Mouse (Mus musculus) layer of hippocampus, postnatal 25 days (tissue): Measurements from ENCODE around the gene Zbtb2. TPM values are rescaled to one million over a fixed set of nuclear protein-coding genes. Genes with fewer than 3 reads are reported as not detected.

ENCODE experiments used
- DNase-seq, 2 experiments: peaks; one replicate each; pipeline ENCODE4 v3.0.0; 2022; ENCODE audit warnings: mixed read lengths in 2 of 2, low spot score in 1 of 2; ENCODE audit errors: extremely low spot score in 1 of 2
- total RNA-seq, 2 experiments: library from RNA; stranded (reverse); gene quantifications; 2 replicates each; pipeline ENCODE4 v1.2.3; 2021

Zbtb2 gene
- total RNA-seq, 2 experiments from 2014 or later, result 11.4 to 12.1 TPM

GRCm38 (mm10) chr10:4386609-4387591 is 1.0 kb downstream of the Zbtb2 start:
- DNase-seq, result peak; percentile 81 to 86

- no peak for DNase-seq
These were observed 3.7 kb downstream of the Zbtb2 start for GRCm38 (mm10) chr10:4384244-4384643.

- DNase-seq, result no peak
These were observed 7.2 kb downstream of the Zbtb2 start for GRCm38 (mm10) chr10:4380748-4381147.

GRCm38 (mm10) chr10:4376931-4377330 is 11.0 kb downstream of the Zbtb2 start:
- DNase-seq, result no peak

DNA sequence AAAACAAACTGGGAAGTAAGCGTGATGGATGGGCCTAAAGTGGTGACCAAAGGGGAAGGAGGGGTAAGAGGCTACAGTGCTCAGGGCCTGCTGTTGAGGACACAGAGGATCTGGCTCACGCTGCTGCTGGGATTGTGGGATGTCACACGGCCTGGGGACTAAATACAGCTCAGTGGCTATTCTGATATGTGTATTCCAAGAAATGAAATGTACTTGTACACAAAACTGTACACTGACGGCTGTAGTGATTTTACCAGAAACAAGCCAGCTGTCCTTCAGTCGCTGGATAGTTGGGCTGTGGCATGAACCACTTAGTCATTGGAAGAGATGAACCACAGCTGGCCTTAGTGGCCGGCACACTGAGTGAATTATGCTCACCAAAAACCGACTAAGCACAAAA is 11.4 kb downstream of the Zbtb2 start:
- DNase-seq, result no peak

DNA sequence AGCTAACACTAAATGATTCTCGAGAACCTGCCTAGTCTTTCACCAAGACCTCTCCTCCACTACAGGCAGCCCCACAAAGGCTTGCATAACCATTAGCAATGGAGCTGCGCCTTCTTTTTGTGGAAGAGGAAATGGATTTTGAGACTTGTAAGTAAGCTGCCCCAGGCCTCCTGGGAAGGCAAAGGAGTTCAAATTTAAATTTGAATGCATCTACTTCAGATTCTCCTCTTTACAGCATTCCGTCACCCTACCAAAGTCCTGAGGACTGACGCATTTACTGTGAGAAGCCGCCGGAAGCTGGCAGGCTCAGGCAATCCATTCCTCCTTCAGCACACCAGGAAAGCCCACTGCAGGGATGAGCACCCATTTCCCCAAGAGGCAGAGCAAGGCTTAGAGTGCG is 12.6 kb downstream of the Zbtb2 start:
- no peak for DNase-seq

DNA sequence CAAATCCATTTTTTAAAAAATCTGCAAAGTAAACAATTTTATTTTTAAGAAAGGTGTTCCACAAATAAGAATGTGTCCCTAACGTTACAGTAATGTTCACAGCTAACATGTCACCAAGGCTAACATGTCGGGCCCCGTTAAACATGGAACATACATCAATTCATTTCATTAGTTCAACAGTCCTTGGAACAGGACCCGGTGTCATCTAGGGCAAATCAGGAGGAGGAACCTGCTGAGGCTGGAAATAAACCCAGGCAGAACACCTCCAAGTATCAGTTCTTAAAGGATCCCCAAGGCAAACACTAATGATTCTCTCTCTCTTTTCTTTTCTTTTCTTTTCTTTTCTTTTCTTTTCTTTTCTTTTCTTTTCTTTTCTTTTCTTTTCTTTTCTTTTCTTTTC is 13.2 kb downstream of the Zbtb2 start:
- no peak for DNase-seq

- DNase-seq, result no peak
These were observed 13.7 kb downstream of the Zbtb2 start for GRCm38 (mm10) chr10:4374239-4374638.

DNA sequence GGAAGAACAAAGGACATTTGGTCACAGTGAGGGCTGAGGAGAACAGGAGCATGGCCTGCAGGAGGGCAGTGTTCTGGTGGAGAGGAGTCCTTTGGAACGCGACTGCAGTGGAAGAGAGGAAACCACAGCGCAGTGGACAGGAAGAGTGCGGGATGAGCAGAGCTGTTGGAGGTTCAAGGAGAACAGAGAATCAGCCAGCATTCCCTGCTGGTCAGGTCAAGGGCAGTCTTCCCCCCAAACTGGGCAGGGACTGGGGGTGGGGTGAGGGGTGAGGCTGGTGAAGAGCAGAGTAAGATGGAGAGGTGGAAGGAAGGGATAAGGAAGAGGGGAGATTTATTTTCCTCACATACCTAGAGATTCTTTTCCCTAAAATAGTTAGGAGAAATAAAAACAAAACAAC is 14.3 kb downstream of the Zbtb2 start:
- DNase-seq, result no peak

DNA sequence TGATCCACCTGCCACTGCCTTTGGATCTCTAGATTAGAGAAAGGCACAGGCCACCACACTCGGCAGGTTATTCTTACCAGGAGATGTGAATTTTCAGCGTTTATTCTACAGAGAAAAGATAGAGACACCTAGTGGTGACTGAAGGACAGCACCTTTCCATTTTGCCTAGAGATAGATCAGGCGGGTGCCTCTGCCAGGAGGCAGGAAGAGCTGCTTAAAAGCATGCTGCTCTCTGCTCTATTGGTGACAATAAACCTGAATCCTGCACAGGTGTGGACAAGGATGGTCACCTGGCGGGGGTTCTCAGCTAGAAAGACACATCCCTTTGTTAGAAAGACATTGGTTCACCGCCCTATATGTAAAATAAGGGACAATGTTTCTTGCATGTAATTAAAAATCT is 15.9 kb downstream of the Zbtb2 start:
- DNase-seq, result peak in 1 of 2 experiments; percentile 36

GRCm38 (mm10) chr10:4370105-4370504 is 17.8 kb downstream of the Zbtb2 start:
- DNase-seq, result no peak

- no peak for DNase-seq
These were observed 23.3 kb downstream of the Zbtb2 start for GRCm38 (mm10) chr10:4364618-4365017.

- DNase-seq, result no peak
These were observed 30.5 kb downstream of the Zbtb2 start for GRCm38 (mm10) chr10:4357435-4357834.

- DNase-seq, result no peak
These were observed 31.3 kb downstream of the Zbtb2 start for GRCm38 (mm10) chr10:4356640-4357039.

DNA sequence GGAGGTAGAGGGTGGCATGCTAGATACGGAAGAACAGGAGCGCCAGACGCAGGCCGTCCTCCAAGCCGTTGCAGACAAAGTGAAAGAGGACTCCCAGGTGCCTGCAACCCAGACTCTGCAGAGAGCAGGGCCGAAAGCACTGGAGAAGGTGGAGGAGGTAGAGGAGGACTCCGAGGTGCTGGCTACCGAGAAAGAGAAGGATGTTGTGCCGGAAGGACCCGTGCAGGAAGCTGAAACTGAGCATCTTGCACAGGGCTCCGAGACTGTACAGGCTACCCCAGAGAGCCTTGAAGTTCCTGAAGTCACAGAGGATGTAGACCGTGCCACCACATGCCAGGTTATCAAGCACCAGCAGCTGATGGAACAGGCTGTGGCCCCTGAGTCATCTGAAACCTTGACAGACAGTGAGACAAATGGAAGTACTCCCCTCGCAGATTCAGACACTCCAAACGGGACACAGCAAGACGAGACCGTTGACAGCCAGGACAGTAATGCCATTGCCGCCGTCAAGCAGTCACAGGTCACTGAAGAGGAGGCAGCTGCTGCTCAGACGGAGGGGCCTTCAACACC is 31.9 kb downstream of the Zbtb2 start:
- no peak for DNase-seq

DNA sequence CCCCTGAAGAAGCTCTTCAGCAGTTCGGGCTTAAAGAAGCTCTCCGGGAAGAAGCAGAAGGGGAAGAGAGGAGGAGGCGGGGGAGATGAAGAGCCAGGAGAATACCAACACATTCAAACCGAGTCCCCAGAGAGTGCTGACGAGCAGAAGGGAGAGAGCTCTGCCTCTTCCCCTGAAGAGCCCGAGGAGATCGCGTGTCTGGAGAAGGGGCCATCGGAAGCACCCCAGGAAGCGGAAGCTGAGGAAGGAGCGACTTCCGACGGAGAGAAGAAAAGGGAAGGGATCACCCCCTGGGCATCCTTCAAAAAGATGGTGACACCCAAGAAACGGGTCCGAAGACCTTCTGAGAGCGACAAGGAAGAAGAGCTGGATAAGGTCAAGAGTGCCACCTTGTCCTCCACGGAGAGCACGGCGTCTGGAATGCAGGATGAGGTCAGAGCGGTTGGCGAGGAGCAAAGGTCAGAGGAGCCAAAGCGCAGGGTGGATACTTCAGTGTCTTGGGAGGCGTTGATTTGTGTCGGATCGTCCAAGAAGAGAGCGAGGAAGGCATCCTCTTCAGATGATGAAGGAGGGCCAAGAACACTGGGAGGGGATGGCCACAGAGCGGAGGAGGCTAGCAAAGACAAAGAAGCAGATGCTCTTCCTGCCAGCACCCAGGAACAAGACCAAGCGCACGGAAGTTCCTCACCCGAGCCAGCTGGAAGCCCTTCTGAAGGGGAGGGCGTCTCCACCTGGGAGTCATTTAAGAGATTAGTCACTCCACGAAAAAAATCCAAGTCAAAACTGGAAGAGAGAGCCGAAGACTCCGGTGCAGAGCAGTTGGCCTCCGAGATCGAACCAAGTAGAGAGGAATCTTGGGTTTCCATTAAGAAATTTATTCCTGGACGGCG is 33.3 kb downstream of the Zbtb2 start:
- no peak for DNase-seq

DNA sequence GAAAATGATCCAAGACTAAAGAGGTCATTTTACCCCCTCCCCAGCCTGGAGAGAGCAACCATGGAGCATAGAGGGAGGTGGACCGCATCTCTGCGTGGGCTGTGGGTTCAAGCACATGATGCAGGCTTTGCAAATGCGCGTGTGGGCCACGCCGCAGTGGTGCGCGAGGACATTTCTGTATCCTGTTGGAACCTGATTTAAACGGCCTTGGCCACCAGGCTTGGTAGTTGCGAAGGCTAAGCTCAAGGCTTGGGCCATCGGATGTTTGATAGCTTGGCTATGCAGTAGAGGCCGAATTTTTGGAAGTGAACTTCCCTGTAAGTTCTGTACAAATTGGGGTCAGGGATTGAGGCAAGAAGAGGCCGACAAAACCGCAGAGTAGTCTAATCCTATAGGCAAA is 40.3 kb downstream of the Zbtb2 start:
- DNase-seq, result no peak

DNA sequence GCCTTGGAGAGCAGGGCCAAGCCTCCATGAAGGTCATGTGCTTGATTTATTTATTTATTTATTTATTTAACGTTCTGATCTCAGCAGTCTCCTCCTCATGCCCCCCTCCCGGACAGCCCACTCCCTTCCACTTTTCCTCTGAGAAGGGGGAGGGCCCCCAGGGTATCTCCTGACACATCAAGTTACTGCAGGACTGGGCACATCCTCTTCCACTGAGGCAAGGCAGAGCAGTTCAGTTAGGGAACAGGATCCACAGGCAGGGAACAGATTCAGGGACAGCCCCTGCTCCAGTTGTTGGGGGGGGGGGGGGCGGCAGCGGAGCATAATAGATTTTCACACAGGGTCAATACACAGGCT is 40.8 kb downstream of the Zbtb2 start:
- DNase-seq, result no peak

- peak; percentile 75 to 95 for DNase-seq
These were observed 41.3 kb downstream of the Zbtb2 start for GRCm38 (mm10) chr10:4346489-4347135.

DNA sequence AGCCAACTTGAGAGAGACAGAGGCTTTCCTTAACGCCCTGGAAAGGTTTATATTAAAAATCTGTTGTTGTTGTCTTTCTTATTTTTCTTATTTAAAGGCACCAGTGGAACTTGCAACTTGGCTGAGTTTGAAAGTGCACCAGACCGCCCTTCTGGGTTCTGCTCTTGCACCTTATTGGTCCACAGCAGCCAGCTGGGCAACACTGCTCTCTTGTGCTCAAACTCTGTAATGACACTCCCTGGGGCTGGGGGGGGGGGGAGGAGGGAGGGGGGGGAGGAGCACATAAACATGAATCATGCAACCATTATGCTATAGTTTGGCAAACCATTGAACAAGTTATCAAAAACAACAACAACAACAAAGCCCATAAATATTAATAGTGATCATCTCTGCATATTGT is 46.5 kb downstream of the Zbtb2 start:
- peak in 1 of 2 experiments; percentile 35 for DNase-seq
